Mouse (Mus musculus) heart, postnatal 0 days (tissue): Measurements from ENCODE around the gene Fam120a.

Experiments
- CTCF ChIP-seq: IDR thresholded peaks from 2 replicates; pipeline ENCODE4 v1.5.1; 2016; ENCODE audit warnings: antibody characterized with exemption, control low read depth, low read depth
- EP300 ChIP-seq: IDR thresholded peaks from 2 replicates; pipeline ENCODE4 v1.6.1; 2016; ENCODE audit warnings: antibody characterized with exemption, low read depth

GRCm38 (mm10) chr13:48996731-48997130 is 28.9 kb upstream of the Fam120a start:
- TF ChIP-seq EP300 (no peak), CTCF (no peak)
